Mouse (Mus musculus) olfactory bulb, adult 2 months (tissue): Measurements from ENCODE around the gene Angel2. TPM values are rescaled to one million over a fixed set of nuclear protein-coding genes. Genes with fewer than 3 reads are reported as not detected.

ENCODE experiments used
- H3K27ac ChIP-seq: fragments of 200-500 bp; 2 replicates; pipeline ENCODE4 v1.5.1; 2012; ENCODE audit warnings: low read depth, low read length; ENCODE audit not compliant: insufficient read depth
- H3K4me1 ChIP-seq: fragments of 200-500 bp; 2 replicates; pipeline ENCODE4 v1.6.1; 2012; ENCODE audit warnings: low read length; ENCODE audit not compliant: control insufficient read depth, insufficient read depth
- H3K4me3 ChIP-seq: fragments of 200-500 bp; 2 replicates; pipeline ENCODE4 v1.5.1; 2012; ENCODE audit warnings: mild to moderate bottlenecking, low read depth, low read length, moderate library complexity; ENCODE audit not compliant: insufficient read depth
- CTCF ChIP-seq: fragments of 200-500 bp; IDR thresholded peaks from 2 replicates; pipeline ENCODE4 v1.5.1; 2012; ENCODE audit warnings: low read depth, mild to moderate bottlenecking, low read length, moderate library complexity; ENCODE audit not compliant: insufficient read depth
- POLR2A ChIP-seq: fragments of 200-500 bp; IDR thresholded peaks from 2 replicates; pipeline ENCODE4 v1.6.1; 2012; ENCODE audit warnings: mild to moderate bottlenecking, low read depth, low read length, moderate library complexity; ENCODE audit not compliant: insufficient read depth
- WGBS: fragments of 180-500 bp; shearing (Covaris S2); methylation state at CpG from one replicate; pipeline ENCODE4 v1.1.7; 2018; 5-methylcytosine and 5-hydroxymethylcytosine counted together
- polyA plus RNA-seq: library from polyadenylated mRNA; stranded (reverse); fragments of >200 nt; gene quantifications from 2 replicates; pipeline ENCODE4 v1.2.4, GENCODE M21; 2012; ENCODE audit warnings: low replicate concordance; ENCODE audit not compliant: missing spikeins, insufficient read depth, insufficient read length

Gene Angel2
- polyA plus RNA-seq, 1 experiment, result not detected

DNA sequence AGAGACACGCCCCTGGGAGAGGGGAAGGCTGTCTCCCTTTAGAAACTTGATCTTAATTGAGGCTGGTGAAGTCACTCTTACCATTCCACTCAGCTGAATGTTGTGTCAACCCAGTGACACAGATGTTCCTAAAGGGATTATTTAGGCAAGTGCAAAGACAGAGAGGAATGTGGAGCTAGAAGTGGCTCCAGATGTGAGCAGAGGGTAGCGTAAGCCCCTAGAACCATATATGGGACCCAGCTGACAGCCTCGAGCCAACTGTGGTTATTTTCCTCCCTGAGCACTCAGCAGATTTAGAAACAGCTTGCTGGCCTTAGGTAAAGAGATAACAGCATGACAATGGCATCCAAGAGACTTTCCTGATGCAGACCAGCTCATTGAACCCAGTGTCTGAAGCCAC, 28.1 kb downstream of the Angel2 start:
- Histone ChIP-seq H3K4me1 (peaks cover 8% of the 10 kb centered on the region; the same call in 1 of the 2 replicates), H3K27ac (no peak overlapping the region), H3K4me3 (no peak overlapping the region)
- no peak for TF ChIP-seq CTCF
- no peak for TF ChIP-seq POLR2A
- 55% methylated on average over 3 of the region's 3 CpGs for WGBS

DNA sequence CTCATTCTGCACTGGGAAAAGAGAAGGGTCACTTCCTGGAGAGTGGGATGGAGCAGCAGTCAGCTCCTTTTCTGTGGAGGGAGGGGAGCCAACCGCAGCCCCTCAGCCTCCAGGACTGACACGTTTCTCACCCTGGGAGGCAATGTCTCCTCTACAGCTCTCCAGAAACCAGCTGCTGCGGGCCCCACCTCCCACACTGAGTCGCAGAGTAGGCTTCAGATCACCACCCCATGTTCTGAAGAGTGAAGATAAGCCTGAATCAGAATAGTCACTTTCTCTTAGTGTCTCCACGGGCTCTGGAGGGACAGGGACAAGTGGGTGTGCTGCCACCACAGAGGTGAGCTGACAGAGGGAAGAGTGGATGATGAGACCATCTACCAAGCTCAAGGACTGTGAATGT, 33.9 kb downstream of the Angel2 start:
- TF ChIP-seq CTCF, result no peak
- no peak for TF ChIP-seq POLR2A
- H3K4me3 ChIP-seq, result no peak overlapping the region
- no peak overlapping the region for H3K27ac ChIP-seq
- WGBS, result 61% methylated on average over 5 of the region's 5 CpGs
- peaks cover 7% of the 10 kb centered on the region; the same call in 1 of the 2 replicates for H3K4me1 ChIP-seq

DNA sequence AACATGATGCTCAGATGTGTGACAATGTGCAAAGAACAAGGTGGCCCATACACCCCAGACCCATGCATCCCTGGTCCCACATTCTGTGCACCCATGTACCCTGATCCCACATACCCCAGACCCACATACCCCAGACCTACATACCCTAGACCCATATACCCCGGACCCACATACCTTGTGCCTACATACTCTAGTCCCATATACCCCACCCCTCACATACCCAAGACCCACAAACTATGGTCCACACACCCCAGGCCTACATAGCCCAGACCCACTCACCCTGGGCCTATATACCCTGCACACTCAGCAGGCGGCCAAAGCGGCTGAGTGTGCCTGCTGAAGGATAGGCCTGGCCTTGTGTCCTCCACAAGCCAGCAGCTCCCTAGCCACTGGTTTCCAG, 37.8 kb downstream of the Angel2 start:
- Histone ChIP-seq H3K4me3 (no peak overlapping the region), H3K27ac (no peak overlapping the region), H3K4me1 (0 out of 2 replicates have a peak, but pooled peaks cover 2% of the 10 kb centered on the region)
- WGBS, result 97% methylated on average over 3 of the region's 3 CpGs
- TF ChIP-seq POLR2A, result no peak
- no peak for TF ChIP-seq CTCF

DNA sequence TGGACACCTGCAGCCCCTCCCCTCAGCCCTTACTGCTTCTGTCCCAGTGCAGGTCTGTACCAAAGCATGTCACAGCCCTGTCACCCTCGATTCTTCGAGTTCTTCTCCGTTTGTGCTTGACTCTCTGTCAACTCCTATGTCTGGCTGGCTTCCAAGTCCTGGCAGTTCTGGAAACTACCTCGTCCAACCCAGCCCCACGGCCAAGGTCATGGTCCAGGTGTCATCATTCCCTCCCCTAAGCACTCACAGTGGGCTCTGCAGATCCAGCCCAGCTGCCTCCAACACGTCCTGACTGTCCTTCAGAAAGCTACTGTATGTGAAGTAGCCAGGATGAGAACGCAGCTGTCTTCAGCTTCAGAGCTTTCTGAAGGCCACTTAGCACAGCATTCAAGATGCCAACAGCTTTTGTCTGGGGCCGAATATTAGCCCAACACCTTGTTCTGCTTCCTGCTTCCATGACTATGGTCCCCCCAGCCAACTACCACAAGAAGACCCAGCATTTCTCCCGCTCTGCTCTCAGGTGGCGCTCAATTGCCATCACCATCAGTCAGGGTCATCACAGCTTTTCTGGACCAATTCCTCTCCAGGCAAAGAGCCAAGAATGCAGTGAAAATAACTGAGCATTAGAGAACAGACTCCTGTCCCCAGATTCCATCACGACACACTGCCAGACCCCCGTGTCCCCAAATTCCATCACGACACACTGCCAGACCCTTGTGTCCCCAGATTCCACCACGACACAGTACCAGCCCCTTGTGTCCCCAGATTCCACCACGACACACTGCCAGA, 40.3 kb downstream of the Angel2 start:
- Histone ChIP-seq H3K4me1 (no peaks in the 10 kb centered on the region), H3K4me3 (no peak overlapping the region), H3K27ac (no peak overlapping the region)
- no peak for TF ChIP-seq CTCF
- TF ChIP-seq POLR2A, result no peak
- WGBS, result 74% methylated on average over 15 of the region's 15 CpGs

DNA sequence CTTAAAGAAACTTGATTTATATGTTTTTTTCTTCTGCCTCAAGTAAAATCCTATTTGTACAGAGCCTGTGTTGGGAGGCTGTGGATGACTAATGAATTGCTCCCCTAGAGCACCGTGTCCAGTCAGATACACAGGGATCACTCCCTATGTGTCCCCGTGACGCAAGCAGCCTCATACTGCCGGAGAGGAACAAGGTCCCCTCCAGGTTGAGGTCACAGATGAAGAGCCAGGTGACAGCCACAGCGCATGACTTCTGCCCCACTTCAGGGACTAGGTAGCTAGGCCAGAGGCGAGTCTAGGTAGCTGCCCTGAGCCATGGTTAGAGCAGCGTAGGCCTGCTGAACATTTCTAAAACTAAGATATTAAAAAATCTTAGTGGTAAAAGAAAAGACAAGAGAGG, 43.1 kb downstream of the Angel2 start:
- peaks cover 14% of the 10 kb centered on the region for H3K4me1 ChIP-seq
- WGBS, result 92% methylated on average over 7 of the region's 7 CpGs
- H3K27ac ChIP-seq, result no peak overlapping the region
- no peak overlapping the region for H3K4me3 ChIP-seq
- TF ChIP-seq POLR2A (no peak), CTCF (no peak)

DNA sequence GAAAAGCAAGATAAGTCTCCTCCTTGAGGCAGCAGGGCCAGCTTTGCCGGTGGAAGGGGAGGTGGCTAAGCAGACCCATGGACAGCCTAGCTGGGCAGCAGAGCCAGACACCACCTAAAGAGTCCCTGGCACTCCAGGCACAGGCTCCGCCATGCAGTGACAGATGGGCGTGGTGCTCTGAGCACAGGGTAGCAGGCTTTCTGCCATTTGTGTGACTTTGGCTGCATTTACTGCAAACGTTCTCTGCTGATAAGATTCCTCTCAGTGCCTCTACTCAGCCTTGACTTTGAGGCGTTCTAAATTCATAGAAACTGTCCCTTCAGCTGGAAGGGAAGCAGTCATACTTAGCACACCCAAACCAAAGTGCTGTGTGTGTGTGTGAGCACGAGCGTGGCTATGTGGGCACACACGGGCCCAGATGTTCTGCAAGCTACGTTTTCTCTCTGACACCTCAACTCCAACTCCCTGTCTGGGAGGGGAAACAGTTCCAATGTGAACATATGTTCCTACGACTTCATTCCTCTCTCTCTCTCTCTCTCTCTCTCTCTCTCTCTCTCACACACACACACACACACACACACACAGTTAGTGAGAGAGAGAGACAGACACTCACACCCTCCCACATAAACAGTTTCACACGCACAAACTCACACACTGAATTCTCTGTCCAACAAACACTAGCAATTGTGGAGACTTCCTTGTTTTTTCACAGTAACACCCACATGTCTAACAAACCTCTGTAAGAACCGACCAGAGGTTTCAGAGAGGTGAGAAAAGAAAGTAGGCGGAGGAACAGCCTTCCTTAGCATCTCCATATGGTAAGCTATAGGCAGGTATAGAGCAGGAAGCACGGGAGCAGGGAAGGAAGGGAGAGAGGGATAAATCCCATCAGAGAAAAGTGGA, 47.0 kb downstream of the Angel2 start:
- Histone ChIP-seq H3K27ac (no peak overlapping the region), H3K4me1 (peaks cover 18% of the 10 kb centered on the region), H3K4me3 (no peak overlapping the region)
- TF ChIP-seq CTCF (no peak), POLR2A (no peak)
- WGBS, result 57% methylated on average over 14 of the region's 14 CpGs

DNA sequence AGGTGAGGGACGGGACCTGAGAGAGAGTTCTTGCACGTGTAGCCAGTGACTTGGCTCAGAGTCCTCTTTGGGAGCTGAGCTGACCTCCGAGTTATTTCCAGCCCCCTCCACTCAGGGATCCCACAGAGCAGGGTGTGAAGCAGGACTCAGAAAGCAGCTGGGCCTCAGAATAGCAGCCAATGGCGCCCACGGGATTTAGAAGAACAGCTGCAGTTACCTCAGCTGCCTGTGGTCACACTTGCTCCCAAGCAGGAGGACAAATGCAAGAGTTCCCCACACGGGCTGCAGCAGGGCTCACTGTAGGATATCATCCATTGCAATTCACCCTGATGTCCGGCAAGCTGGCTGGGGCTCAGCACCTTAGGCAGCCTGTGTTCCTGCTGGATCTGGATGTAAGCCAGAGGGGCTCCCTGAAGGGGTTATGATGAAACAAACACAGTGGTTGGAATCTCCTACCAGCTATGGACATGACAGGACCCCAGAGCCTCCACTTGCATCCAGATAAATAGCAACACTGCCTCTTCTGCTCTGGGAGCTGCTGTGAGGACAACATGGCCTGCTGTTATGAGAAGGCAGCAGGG, 47.8 kb downstream of the Angel2 start:
- Histone ChIP-seq H3K4me3 (no peak overlapping the region), H3K27ac (no peak overlapping the region), H3K4me1 (peaks cover 21% of the 10 kb centered on the region)
- no peak for TF ChIP-seq POLR2A
- TF ChIP-seq CTCF, result no peak
- WGBS, result 26% methylated on average over 7 of the region's 7 CpGs

DNA sequence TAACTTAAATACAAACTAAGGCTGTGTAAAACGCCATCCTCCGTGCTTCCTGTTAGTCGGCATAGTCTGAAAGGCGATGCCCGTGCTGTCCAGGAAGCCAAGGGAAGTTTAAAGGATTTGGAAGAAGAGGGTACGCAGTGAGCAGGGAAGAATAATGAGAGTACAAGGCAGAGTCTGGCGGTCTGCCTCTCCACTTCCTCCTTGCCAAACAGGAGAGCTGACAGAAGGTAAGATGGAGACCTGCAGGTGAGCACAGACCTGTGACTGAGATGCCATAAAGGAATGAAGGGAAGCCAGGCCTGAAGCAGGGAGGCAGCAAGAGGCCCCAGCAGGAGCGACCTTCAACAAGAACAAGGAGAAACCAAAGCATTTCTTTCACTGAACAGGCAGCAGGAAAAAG, 49.3 kb downstream of the Angel2 start:
- TF ChIP-seq POLR2A, result no peak
- TF ChIP-seq CTCF, result no peak
- Histone ChIP-seq H3K4me1 (peaks cover 30% of the 10 kb centered on the region), H3K4me3 (no peak overlapping the region), H3K27ac (no peak overlapping the region)
- 85% methylated on average over 8 of the region's 8 CpGs for WGBS

DNA sequence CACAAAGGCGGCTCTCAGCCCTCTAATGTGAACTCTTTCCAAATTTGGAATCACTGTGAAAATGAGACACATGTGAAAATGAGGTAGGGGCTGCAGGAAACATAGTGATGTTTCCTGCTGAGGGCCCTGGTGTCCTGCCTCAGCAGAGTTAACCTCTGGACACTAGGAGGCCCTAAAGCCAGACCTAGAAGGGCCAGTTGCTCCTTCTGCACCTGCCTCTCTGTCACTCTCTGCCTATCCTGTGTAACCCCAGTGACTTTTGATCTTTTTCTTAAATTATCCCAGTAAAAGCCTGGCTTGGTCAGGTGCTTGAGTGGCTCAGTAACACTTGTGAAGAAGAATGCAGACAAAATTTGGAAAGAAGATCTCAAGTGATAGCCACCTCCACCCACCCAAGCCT, 49.9 kb downstream of the Angel2 start:
- peaks cover 30% of the 10 kb centered on the region for H3K4me1 ChIP-seq
- TF ChIP-seq POLR2A, result no peak
- no peak for TF ChIP-seq CTCF
- no peak overlapping the region for H3K4me3 ChIP-seq
- WGBS, result 76% methylated on average over 1 of the region's 1 CpGs
- H3K27ac ChIP-seq, result no peak overlapping the region
